14 mouse cellular contexts compared by ENCODE assay signal in genomic region chr11:78703085-78703484, GRCm38 (mm10).
"Had no signal": no experiment of that assay in that cellular context is flagged by ENCODE, and none has a peak within 500 bp of the region (broad histone marks: within the 10 kb centered on the region; RNA-seq: fewer than 3 reads in every experiment).

No protein-coding gene starts in this region.

- H3K4me3 ChIP-seq: limb, embryonic 13.5 days; neural tube, embryonic 13.5 days; stomach, embryonic 15.5 days had no signal

- H3K9me3 ChIP-seq: limb, embryonic 13.5 days; neural tube, embryonic 13.5 days; stomach, embryonic 15.5 days had no signal

- H3K4me1 ChIP-seq: limb, embryonic 13.5 days; neural tube, embryonic 13.5 days; stomach, embryonic 15.5 days had no signal

- DNase-seq: kidney, postnatal 10 days; layer of hippocampus, adult 9-11 months; layer of hippocampus, postnatal 36 days; lung, adult 18-20 months; lung, postnatal 4 days; midbrain, embryonic 14.5 days; retina, postnatal 1 day; right cerebral cortex, postnatal 4 days; thymus, adult 2 months; thymus, postnatal 25 days had no signal

- H3K4me2 ChIP-seq: limb, embryonic 13.5 days; neural tube, embryonic 13.5 days; stomach, embryonic 15.5 days had no signal

- H3K27me3 ChIP-seq: limb, embryonic 13.5 days; neural tube, embryonic 13.5 days; stomach, embryonic 15.5 days had no signal

- H3K27ac ChIP-seq: limb, embryonic 13.5 days; liver, embryonic 14.5 days; neural tube, embryonic 13.5 days; stomach, embryonic 15.5 days had no signal

- H3K36me3 ChIP-seq: limb, embryonic 13.5 days; neural tube, embryonic 13.5 days; stomach, embryonic 15.5 days had no signal

- H3K9ac ChIP-seq: limb, embryonic 13.5 days; liver, embryonic 14.5 days; neural tube, embryonic 13.5 days; stomach, embryonic 15.5 days had no signal
